Mouse (Mus musculus): Measurements from ENCODE around the gene Gan.
A peak's percentile ranks its signal among the peaks of the same experiment; 100 is the strongest.

Gan gene

GRCm38 (mm10) chr8:117158135-117158761 is at the start of gene Gan:
Gan (plus strand) TSS chr8:117158135.
- DNase-seq (ENCODE audit: low read depth, low spot score), result peak; percentile 32

GRCm38 (mm10) chr8:117109018-117109711 is 48.8 kb upstream of the Gan start:
- no peak for DNase-seq (ENCODE audit: low read depth, low spot score)

- DNase-seq (ENCODE audit: low read depth, low spot score), result peak; percentile 63
Observed at GRCm38 (mm10) chr8:117109801-117110390, 48.0 kb upstream of the Gan start.

- no peak for DNase-seq (ENCODE audit: low read depth, low spot score)
Observed at GRCm38 (mm10) chr8:117111641-117112040, 46.3 kb upstream of the Gan start.

GRCm38 (mm10) chr8:117112261-117112660 is 45.7 kb upstream of the Gan start:
- DNase-seq (ENCODE audit: low read depth, low spot score), result no peak

- peak; percentile 24 for DNase-seq (ENCODE audit: low read depth, low spot score)
Observed at GRCm38 (mm10) chr8:117115094-117115493, 42.8 kb upstream of the Gan start.

GRCm38 (mm10) chr8:117115676-117116446 is 42.1 kb upstream of the Gan start:
- DNase-seq (ENCODE audit: low read depth, low spot score), result peak; percentile 40

- DNase-seq (ENCODE audit: low read depth, low spot score), result no peak
Observed at GRCm38 (mm10) chr8:117116534-117116933, 41.4 kb upstream of the Gan start.

- peak; percentile 62 for DNase-seq (ENCODE audit: low read depth, low spot score)
Observed at GRCm38 (mm10) chr8:117118409-117118808, 39.5 kb upstream of the Gan start.

GRCm38 (mm10) chr8:117121277-117121676 is 36.7 kb upstream of the Gan start:
- no peak for DNase-seq (ENCODE audit: low read depth, low spot score)

GRCm38 (mm10) chr8:117123850-117124633 is 33.9 kb upstream of the Gan start:
- no peak for DNase-seq (ENCODE audit: low read depth, low spot score)

GRCm38 (mm10) chr8:117125854-117126253 is 32.1 kb upstream of the Gan start:
- DNase-seq (ENCODE audit: low read depth, low spot score), result no peak

- no peak for DNase-seq (ENCODE audit: low read depth, low spot score)
Observed at GRCm38 (mm10) chr8:117126411-117126810, 31.5 kb upstream of the Gan start.

GRCm38 (mm10) chr8:117127063-117127462 is 30.9 kb upstream of the Gan start:
- no peak for DNase-seq (ENCODE audit: low read depth, low spot score)

- DNase-seq (ENCODE audit: low read depth, low spot score), result no peak
Observed at GRCm38 (mm10) chr8:117133702-117134101, 24.2 kb upstream of the Gan start.

- no peak for DNase-seq (ENCODE audit: low read depth, low spot score)
Observed at GRCm38 (mm10) chr8:117136351-117136750, 21.6 kb upstream of the Gan start.

- DNase-seq (ENCODE audit: low read depth, low spot score), result no peak
Observed at GRCm38 (mm10) chr8:117136763-117137162, 21.2 kb upstream of the Gan start.

- no peak for DNase-seq (ENCODE audit: low read depth, low spot score)
Observed at GRCm38 (mm10) chr8:117137357-117137756, 20.6 kb upstream of the Gan start.

GRCm38 (mm10) chr8:117148520-117148919 is 9.4 kb upstream of the Gan start:
- no peak for DNase-seq (ENCODE audit: low read depth, low spot score)

GRCm38 (mm10) chr8:117156149-117156548 is 1.8 kb upstream of the Gan start:
- no peak for DNase-seq (ENCODE audit: low read depth, low spot score)
